Mouse (Mus musculus): ENCODE measurements around the gene Nlrc5.
"Not testable (repeated sequence)": the region's sequence is repeated elsewhere in the genome, so short reads cannot be mapped to it uniquely, and the experiment has no call there.

The Nlrc5 gene

GRCm38 (mm10) chr8:94433981-94434466, at the start of gene Nlrc5:
TSS of gene Nlrc5 (plus strand) at chr8:94434356.
- DNase-seq (ENCODE audit: low spot score), result peak; percentile 60

- DNase-seq (ENCODE audit: low spot score), result no peak
Measured at GRCm38 (mm10) chr8:94385506-94386213, 48.5 kb upstream of the Nlrc5 start.

GRCm38 (mm10) chr8:94386214-94387026, 47.7 kb upstream of the Nlrc5 start, which contains the start of gene Herpud1:
TSS of gene Herpud1 (plus strand) at chr8:94386438.
- DNase-seq (ENCODE audit: low spot score), result peak; percentile 97

GRCm38 (mm10) chr8:94387027-94387684, 47.0 kb upstream of the Nlrc5 start:
- peak; percentile 93 for DNase-seq (ENCODE audit: low spot score)

GRCm38 (mm10) chr8:94387785-94388184, 46.4 kb upstream of the Nlrc5 start:
- DNase-seq (ENCODE audit: low spot score), result no peak

GRCm38 (mm10) chr8:94389531-94389930, 44.6 kb upstream of the Nlrc5 start:
- DNase-seq (ENCODE audit: low spot score), result no peak

GRCm38 (mm10) chr8:94390429-94390828, 43.7 kb upstream of the Nlrc5 start:
- no peak for DNase-seq (ENCODE audit: low spot score)

- no peak for DNase-seq (ENCODE audit: low spot score)
Measured at GRCm38 (mm10) chr8:94390910-94391309, 43.2 kb upstream of the Nlrc5 start.

- DNase-seq (ENCODE audit: low spot score), result peak; percentile 40
Measured at GRCm38 (mm10) chr8:94392147-94392546, 42.0 kb upstream of the Nlrc5 start.

GRCm38 (mm10) chr8:94392648-94393047, 41.5 kb upstream of the Nlrc5 start:
- no peak for DNase-seq (ENCODE audit: low spot score)

GRCm38 (mm10) chr8:94395851-94396540, 38.2 kb upstream of the Nlrc5 start:
- no peak for DNase-seq (ENCODE audit: low spot score)

- DNase-seq (ENCODE audit: low spot score), result peak; percentile 62
Measured at GRCm38 (mm10) chr8:94396964-94397657, 37.0 kb upstream of the Nlrc5 start.

GRCm38 (mm10) chr8:94398587-94398986, 35.6 kb upstream of the Nlrc5 start:
- no peak for DNase-seq (ENCODE audit: low spot score)

GRCm38 (mm10) chr8:94399361-94399953, 34.7 kb upstream of the Nlrc5 start:
- no peak for DNase-seq (ENCODE audit: low spot score)

GRCm38 (mm10) chr8:94399957-94400356, 34.2 kb upstream of the Nlrc5 start:
- not testable (repeated sequence) for DNase-seq (ENCODE audit: low spot score)

GRCm38 (mm10) chr8:94408443-94409080, 25.6 kb upstream of the Nlrc5 start:
- no peak for DNase-seq (ENCODE audit: low spot score)

- no peak for DNase-seq (ENCODE audit: low spot score)
Measured at GRCm38 (mm10) chr8:94409523-94409922, 24.6 kb upstream of the Nlrc5 start.

GRCm38 (mm10) chr8:94412518-94412917, 21.6 kb upstream of the Nlrc5 start:
- DNase-seq (ENCODE audit: low spot score), result no peak

- no peak for DNase-seq (ENCODE audit: low spot score)
Measured at GRCm38 (mm10) chr8:94413509-94413908, 20.6 kb upstream of the Nlrc5 start.

GRCm38 (mm10) chr8:94415218-94415617, 18.9 kb upstream of the Nlrc5 start:
- peak; percentile 21 for DNase-seq (ENCODE audit: low spot score)

Measured in embryo, embryonic 10.5 days (tissue).